Mouse (Mus musculus) intestine, postnatal 0 days (tissue): ENCODE measurements at regions not wholly inside any gene's neighbourhood (a gene's known extent, or its start where the extent isn't known, plus 50 kb on each side); places are given as distances from the start of the nearest gene placed in this dataset.
A peak's percentile ranks its signal among the peaks of the same experiment; 100 is the strongest.
"Not testable (repeated sequence)": the region's sequence is repeated elsewhere in the genome, so short reads cannot be mapped to it uniquely, and the experiment has no call there.

ENCODE experiments used
- ATAC-seq: fragments of 200-750 bp; cut with Nextera tagmentation; 2 replicates; pipeline ENCODE4 v1.8.0; 2017; ENCODE audit warnings: mild to moderate bottlenecking, moderate TSS enrichment, moderate library complexity
- H3K27ac ChIP-seq: fragments of 300-500 bp; sonication (generic); 2 replicates; pipeline ENCODE4 v1.5.1; 2014; ENCODE audit warnings: mild to moderate bottlenecking, low read depth, low read length, moderate library complexity
- H3K27me3 ChIP-seq: fragments of 300-500 bp; sonication (generic); replicated peaks from 2 replicates; pipeline ENCODE4 v1.6.1; 2014; ENCODE audit warnings: low read length, mixed read lengths; ENCODE audit not compliant: control insufficient read depth, insufficient read depth
- H3K36me3 ChIP-seq: fragments of 300-500 bp; sonication (generic); 2 replicates; pipeline ENCODE4 v1.6.1; 2014; ENCODE audit warnings: mild to moderate bottlenecking, moderate library complexity; ENCODE audit not compliant: control insufficient read depth, insufficient read depth
- H3K4me1 ChIP-seq: fragments of 300-500 bp; sonication (generic); replicated peaks from 2 replicates; pipeline ENCODE4 v1.6.1; 2014; ENCODE audit warnings: antibody characterized with exemption, low read length, mixed read lengths; ENCODE audit not compliant: control insufficient read depth, insufficient read depth
- H3K4me2 ChIP-seq: fragments of 300-500 bp; sonication (generic); replicated peaks from 2 replicates; pipeline ENCODE4 v1.6.1; 2014; ENCODE audit warnings: low read depth, mild to moderate bottlenecking, moderate library complexity
- H3K4me3 ChIP-seq: fragments of 300-500 bp; sonication (generic); 2 replicates; pipeline ENCODE4 v1.5.1; 2014; ENCODE audit warnings: low read depth, low read length
- H3K9ac ChIP-seq: fragments of 300-500 bp; sonication (generic); 2 replicates; pipeline ENCODE4 v1.6.1; 2014; ENCODE audit warnings: mild to moderate bottlenecking, low read depth, low read length
- H3K9me3 ChIP-seq: fragments of 300-500 bp; sonication (generic); 2 replicates; pipeline ENCODE4 v1.6.1; 2016; ENCODE audit warnings: mixed run types; ENCODE audit not compliant: control insufficient read depth
- CTCF ChIP-seq: sonication (generic); IDR thresholded peaks from 2 replicates; pipeline ENCODE4 v1.5.1; 2016; ENCODE audit warnings: low read depth, mild to moderate bottlenecking, control low read depth, antibody characterized with exemption, moderate library complexity
- WGBS: fragments of 180-500 bp; shearing (Covaris S2); extraction: QIAGEN DNeasy Blood & Tissue Kit; methylation state at CpG from one replicate; pipeline ENCODE4 v1.1.7; 2014; 5-methylcytosine and 5-hydroxymethylcytosine counted together

- no peaks in the 10 kb centered on the region for H3K9me3 ChIP-seq
- no peak overlapping the region for H3K4me2 ChIP-seq
- TF ChIP-seq CTCF = no peak
- no peak for ATAC-seq
- no peak overlapping the region for H3K4me3 ChIP-seq
- no peak overlapping the region for H3K27ac ChIP-seq
- 79% methylated on average over 1 of the region's 1 CpGs for WGBS
- H3K36me3 ChIP-seq = no peaks in the 10 kb centered on the region
- H3K27me3 ChIP-seq = no peaks in the 10 kb centered on the region
- no peaks in the 10 kb centered on the region for H3K4me1 ChIP-seq
- H3K9ac ChIP-seq = no peak overlapping the region
These were observed 120.4 kb upstream of the Thpo start for GRCm38 (mm10) chr16:20854696-20855213.

GRCm38 (mm10) chr16:20838151-20838550, 103.8 kb upstream of the Thpo start:
- no peak overlapping the region for H3K9ac ChIP-seq
- H3K36me3 ChIP-seq = no peaks in the 10 kb centered on the region
- TF ChIP-seq CTCF = no peak
- H3K4me1 ChIP-seq = no peaks in the 10 kb centered on the region
- no peak overlapping the region for H3K4me3 ChIP-seq
- no peaks in the 10 kb centered on the region for H3K27me3 ChIP-seq
- no peak overlapping the region for H3K4me2 ChIP-seq
- ATAC-seq = no peak
- 25% methylated on average over 2 of the region's 2 CpGs for WGBS
- H3K9me3 ChIP-seq = no peaks in the 10 kb centered on the region; the same call in 1 of the 2 replicates
- no peak overlapping the region for H3K27ac ChIP-seq

- H3K4me1 ChIP-seq = no peaks in the 10 kb centered on the region
- WGBS = 62% methylated on average over 5 of the region's 5 CpGs
- no peak overlapping the region for H3K4me2 ChIP-seq
- H3K36me3 ChIP-seq = no peaks in the 10 kb centered on the region
- H3K9me3 ChIP-seq = no peaks in the 10 kb centered on the region; the same call in 1 of the 2 replicates
- no peak overlapping the region for H3K9ac ChIP-seq
- H3K27ac ChIP-seq = no peak overlapping the region
- H3K4me3 ChIP-seq = no peak overlapping the region
- no peak for TF ChIP-seq CTCF
- ATAC-seq = no peak
- no peaks in the 10 kb centered on the region for H3K27me3 ChIP-seq
These were observed 102.6 kb upstream of the Thpo start for GRCm38 (mm10) chr16:20836866-20837265.

- H3K27ac ChIP-seq, ATAC-seq, H3K4me3 ChIP-seq, H3K36me3 ChIP-seq, H3K27me3 ChIP-seq, H3K4me2 ChIP-seq, H3K9me3 ChIP-seq, H3K9ac ChIP-seq, H3K4me1 ChIP-seq: not testable (repeated sequence)
- 80% methylated on average over 10 of the region's 10 CpGs for WGBS
These were observed 99.5 kb upstream of the Thpo start for GRCm38 (mm10) chr16:20833838-20834237.

- no peak for ATAC-seq
- no peaks in the 10 kb centered on the region for H3K4me1 ChIP-seq
- H3K36me3 ChIP-seq = no peaks in the 10 kb centered on the region
- 70% methylated on average over 8 of the region's 8 CpGs for WGBS
- TF ChIP-seq CTCF = peak; percentile 43
- no peak overlapping the region for H3K9ac ChIP-seq
- H3K27me3 ChIP-seq = no peaks in the 10 kb centered on the region
- no peaks in the 10 kb centered on the region; the same call in 1 of the 2 replicates for H3K9me3 ChIP-seq
- H3K4me3 ChIP-seq = no peak overlapping the region
- no peak overlapping the region for H3K4me2 ChIP-seq
- no peak overlapping the region for H3K27ac ChIP-seq
These were observed 99.0 kb upstream of the Thpo start for GRCm38 (mm10) chr16:20833301-20833700.

GRCm38 (mm10) chr16:20829732-20830435, 95.6 kb upstream of the Thpo start:
- WGBS = 52% methylated on average over 6 of the region's 6 CpGs
- Histone ChIP-seq H3K9ac (no peak overlapping the region), H3K36me3 (no peaks in the 10 kb centered on the region), H3K9me3 (no peaks in the 10 kb centered on the region; the same call in 1 of the 2 replicates), H3K4me1 (no peaks in the 10 kb centered on the region), H3K27me3 (no peaks in the 10 kb centered on the region), H3K4me2 (no peak overlapping the region), H3K27ac (no peak overlapping the region), H3K4me3 (no peak overlapping the region)
- TF ChIP-seq CTCF = no peak
- no peak; the same call in 1 of the 2 replicates for ATAC-seq
